Mouse (Mus musculus) layer of hippocampus, adult 6 months (tissue): Measurements from ENCODE around the gene Xylt1. TPM values are rescaled to one million over a fixed set of nuclear protein-coding genes. Genes with fewer than 3 reads are reported as not detected.

ENCODE experiments used
- long read RNA-seq, 2 experiments: library from polyadenylated mRNA; unstranded; transcript quantifications; one replicate each; pipeline ENCODE4 v2.0.0; 2019 to 2020
- polyA plus RNA-seq: library from polyadenylated mRNA; unstranded; fragments of <200 nt; fragmentation: Nextera tagmentation; gene quantifications from 2 replicates; pipeline ENCODE4 v1.2.3, GENCODE M21; 2021

Gene Xylt1
- 2.4 and 3.0 TPM in 2 replicates for polyA plus RNA-seq
- long read RNA-seq, experiment 1, partial matches to known transcripts: 0 of 12 reads
- long read RNA-seq, experiment 1, other reads (novel, unspliced or antisense): 12 of 12 reads
- long read RNA-seq, experiment 2, partial matches to known transcripts: 1 of 25 reads
- long read RNA-seq, experiment 2, other reads (novel, unspliced or antisense): 24 of 25 reads

GRCm38 (mm10) chr7:117380418-117381187 is at the start of gene Xylt1:
Xylt1 (plus strand) TSS chr7:117380979.

